Mouse (Mus musculus) cortical plate, adult 2 months (tissue): ENCODE data around the gene Tmem178b. TPM values are rescaled to one million over a fixed set of nuclear protein-coding genes. Genes with fewer than 3 reads are reported as not detected.

Experiments used
- H3K27ac ChIP-seq: fragments of 200-500 bp; 2 replicates; pipeline ENCODE4 v1.5.1; 2012; ENCODE audit warnings: low read length, control low read depth, inconsistent platforms; ENCODE audit not compliant: insufficient read depth
- H3K4me1 ChIP-seq: fragments of 200-500 bp; 2 replicates; pipeline ENCODE4 v1.6.1; 2011; ENCODE audit warnings: low read length; ENCODE audit not compliant: control insufficient read depth, insufficient read depth
- H3K4me3 ChIP-seq: fragments of 200-500 bp; 2 replicates; pipeline ENCODE4 v1.5.1; 2011; ENCODE audit warnings: mild to moderate bottlenecking, low read length, control low read depth; ENCODE audit not compliant: insufficient read depth
- CTCF ChIP-seq: fragments of 200-500 bp; IDR thresholded peaks from 2 replicates; pipeline ENCODE4 v1.5.1; 2011; ENCODE audit warnings: mild to moderate bottlenecking, control low read depth, low read length; ENCODE audit not compliant: insufficient read depth; ENCODE audit errors: extremely low read depth
- POLR2A ChIP-seq: fragments of 200-500 bp; IDR thresholded peaks from 2 replicates; pipeline ENCODE4 v1.6.1; 2011; ENCODE audit warnings: mild to moderate bottlenecking, low read length, control low read depth; ENCODE audit not compliant: insufficient read depth; ENCODE audit errors: extremely low read depth
- polyA plus RNA-seq: library from polyadenylated mRNA; depleted of rRNA; stranded (reverse); fragments of >200 nt; gene quantifications from 2 replicates; pipeline ENCODE4 v1.2.3, GENCODE M21; 2012; rRNA removed

Gene Tmem178b
- 98.1 and 101 TPM in 2 replicates for polyA plus RNA-seq

- peak within 1 kb of the TSS; percentile 84 for H3K27ac ChIP-seq
- peaks cover 5% of the 10 kb centered on the region; the same call in 1 of the 2 replicates for H3K4me1 ChIP-seq
- peak within 1 kb of the TSS; percentile 96 for H3K4me3 ChIP-seq
- no peak for TF ChIP-seq POLR2A
- TF ChIP-seq CTCF: no peak
Observed at GRCm38 (mm10) chr6:39872901-39873591, at the start of gene Tmem178b. Tmem178b (plus strand) TSS chr6:39873271.

DNA sequence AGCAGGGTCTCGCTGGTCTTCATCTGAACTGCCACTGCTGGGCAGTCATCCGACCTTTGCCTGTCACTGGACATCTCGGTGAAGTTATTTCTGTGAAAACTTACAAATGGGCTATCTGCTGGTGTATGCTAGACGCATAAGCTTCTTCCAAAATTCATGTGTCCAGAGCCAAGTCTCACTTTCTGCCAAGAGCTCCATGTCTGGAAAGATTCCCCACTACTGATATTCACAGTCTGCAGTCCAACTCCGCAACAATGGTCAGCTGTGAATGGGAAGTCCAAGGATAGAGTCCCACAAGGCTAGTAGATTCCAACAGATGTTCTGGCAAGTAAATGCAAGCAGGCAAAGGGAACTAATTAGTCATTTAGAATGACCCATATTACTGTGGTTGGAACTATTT, 44.3 kb upstream of the Tmem178b start:
- TF ChIP-seq POLR2A (no peak), CTCF (no peak)
- Histone ChIP-seq H3K27ac (no peak overlapping the region), H3K4me3 (no peak overlapping the region), H3K4me1 (no peaks in the 10 kb centered on the region)

DNA sequence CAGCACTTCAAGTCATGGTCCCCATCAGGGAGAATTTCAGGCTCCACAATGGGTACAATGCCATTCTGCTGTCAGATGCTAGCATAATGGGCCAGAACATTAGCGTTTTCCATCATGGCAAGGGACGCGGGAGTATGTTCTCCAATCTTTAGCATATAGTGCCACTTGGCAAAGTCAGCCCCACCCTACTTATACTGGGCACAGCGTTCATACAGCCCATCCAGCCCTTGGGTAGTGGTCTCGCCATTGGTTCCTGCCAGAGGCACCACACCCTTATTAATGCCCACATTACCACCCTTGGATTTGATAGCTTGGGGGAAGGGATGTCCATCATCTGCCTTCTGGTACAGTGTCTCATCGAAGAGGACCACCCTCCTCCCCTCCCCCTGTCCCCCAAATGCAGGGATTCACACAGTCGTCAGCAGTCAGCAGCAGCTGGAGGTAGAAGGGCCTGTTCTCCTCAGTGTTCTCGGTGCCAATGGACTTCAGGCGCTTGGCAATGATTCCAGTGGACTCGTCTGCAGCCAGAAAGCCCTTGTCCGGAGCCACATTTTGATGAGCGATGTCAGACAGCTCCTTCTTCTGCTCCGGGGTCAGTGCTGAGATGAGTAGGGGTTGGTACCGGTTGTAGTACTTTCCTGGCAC, 29.3 kb upstream of the Tmem178b start:
- TF ChIP-seq POLR2A: no peak
- TF ChIP-seq CTCF: no peak
- H3K4me3 ChIP-seq: no peak overlapping the region
- H3K4me1 ChIP-seq: no peaks in the 10 kb centered on the region
- H3K27ac ChIP-seq: no peak overlapping the region

DNA sequence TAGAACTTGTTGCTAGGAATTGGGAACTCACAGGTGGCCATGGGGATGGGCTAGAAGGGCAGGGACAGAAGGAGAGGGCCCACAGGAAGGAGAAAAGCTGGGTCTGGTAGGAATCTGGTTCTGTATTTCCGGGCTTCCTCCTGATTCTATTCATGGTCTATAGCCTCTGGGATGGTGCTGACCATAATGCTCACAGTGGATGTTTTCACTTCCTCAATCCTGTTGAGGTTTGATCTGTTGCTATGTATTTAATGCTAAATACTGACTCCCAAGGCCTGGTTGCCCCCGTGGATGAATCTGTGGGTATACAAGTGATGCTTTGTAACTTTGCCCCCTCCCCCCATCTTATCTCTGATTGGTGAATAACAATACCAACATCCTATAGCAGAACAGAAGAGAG, 25.5 kb upstream of the Tmem178b start:
- TF ChIP-seq POLR2A (no peak), CTCF (no peak)
- no peaks in the 10 kb centered on the region for H3K4me1 ChIP-seq
- H3K4me3 ChIP-seq: no peak overlapping the region
- H3K27ac ChIP-seq: no peak overlapping the region

DNA sequence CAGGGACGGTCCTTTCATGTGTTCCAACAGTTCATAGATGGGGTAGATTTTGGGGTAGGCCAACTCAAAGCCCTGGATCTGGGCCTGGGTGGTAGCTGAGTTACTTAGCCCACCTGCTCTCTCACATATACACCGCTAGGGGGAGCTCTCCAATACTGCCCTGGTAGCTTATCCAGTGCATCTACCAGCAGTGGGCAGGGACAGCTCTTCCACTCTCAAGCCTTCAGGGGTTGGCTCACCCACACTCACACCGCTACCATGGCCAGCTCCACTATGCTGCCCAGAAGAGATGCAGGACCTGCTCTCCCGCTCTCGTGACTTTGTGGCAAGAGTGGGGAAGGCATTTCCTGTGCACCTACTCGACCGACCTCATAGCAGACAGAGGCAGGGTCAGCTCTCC, 24.3 kb upstream of the Tmem178b start:
- no peak overlapping the region for H3K4me3 ChIP-seq
- H3K27ac ChIP-seq: no peak overlapping the region
- TF ChIP-seq POLR2A: no peak
- peak; percentile 45; the same call in 1 of the 2 replicates for TF ChIP-seq CTCF
- H3K4me1 ChIP-seq: no peaks in the 10 kb centered on the region

- no peaks in the 10 kb centered on the region for H3K4me1 ChIP-seq
- H3K4me3 ChIP-seq: no peak overlapping the region
- no peak overlapping the region for H3K27ac ChIP-seq
- TF ChIP-seq POLR2A (no peak), CTCF (no peak)
Observed at GRCm38 (mm10) chr6:39849667-39850066, 23.4 kb upstream of the Tmem178b start.

GRCm38 (mm10) chr6:39870271-39871135, 2.6 kb upstream of the Tmem178b start:
- TF ChIP-seq CTCF: peak; percentile 52
- TF ChIP-seq POLR2A: no peak
- Histone ChIP-seq H3K4me3 (peak overlapping the region; percentile 96), H3K27ac (peak overlapping the region; percentile 84), H3K4me1 (no peaks in the 10 kb centered on the region; the same call in 1 of the 2 replicates)

DNA sequence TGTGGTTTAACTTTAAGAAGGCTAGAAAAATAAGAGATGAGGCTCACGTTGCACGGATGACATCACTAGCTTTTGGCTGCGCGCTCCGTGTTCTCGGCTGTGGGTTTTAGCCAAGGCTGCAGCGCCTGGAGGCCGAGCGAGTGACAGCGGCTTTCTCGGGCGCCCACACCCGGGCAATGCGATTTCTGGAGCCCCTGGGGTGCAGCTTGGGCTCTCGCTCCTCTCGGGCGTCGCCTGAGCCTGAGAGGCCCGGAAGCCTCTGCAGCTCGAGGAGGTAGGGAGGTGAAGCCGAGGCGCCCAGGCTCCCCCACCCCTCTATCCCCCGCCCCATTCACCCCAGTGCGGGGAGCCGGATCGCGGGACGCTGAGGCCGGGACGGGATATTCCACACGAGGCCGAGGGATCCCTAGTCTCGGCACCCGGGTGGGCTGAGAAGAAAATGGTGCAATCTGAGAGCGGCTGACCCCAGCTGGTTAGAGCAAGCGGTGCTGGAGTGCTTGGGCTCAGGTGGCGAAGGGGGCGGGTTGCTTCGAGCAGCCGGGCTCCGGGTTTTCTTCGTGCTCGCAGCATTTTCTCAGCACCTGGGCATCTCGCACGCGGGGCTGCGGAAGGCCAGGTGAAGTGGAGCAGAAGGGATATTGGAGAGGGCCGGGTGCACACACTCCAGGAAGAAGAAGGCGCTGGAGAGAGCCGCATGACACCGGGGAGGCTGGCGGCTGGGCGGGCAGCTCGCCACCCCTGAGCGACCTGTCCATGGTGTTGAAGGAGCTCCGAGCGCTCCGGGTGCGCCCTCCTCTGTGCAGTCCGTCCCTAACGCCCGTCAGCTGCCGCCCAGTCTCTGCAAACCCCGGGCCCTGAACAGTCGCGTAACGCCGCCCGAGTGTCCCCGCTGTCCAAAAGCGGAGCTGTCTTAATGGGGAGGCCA, 1.4 kb upstream of the Tmem178b start:
- no peak for TF ChIP-seq CTCF
- peak; percentile 96 for TF ChIP-seq POLR2A
- H3K27ac ChIP-seq: peak overlapping the region; percentile 84
- peaks cover 2% of the 10 kb centered on the region; the same call in 1 of the 2 replicates for H3K4me1 ChIP-seq
- H3K4me3 ChIP-seq: peak overlapping the region; percentile 96

DNA sequence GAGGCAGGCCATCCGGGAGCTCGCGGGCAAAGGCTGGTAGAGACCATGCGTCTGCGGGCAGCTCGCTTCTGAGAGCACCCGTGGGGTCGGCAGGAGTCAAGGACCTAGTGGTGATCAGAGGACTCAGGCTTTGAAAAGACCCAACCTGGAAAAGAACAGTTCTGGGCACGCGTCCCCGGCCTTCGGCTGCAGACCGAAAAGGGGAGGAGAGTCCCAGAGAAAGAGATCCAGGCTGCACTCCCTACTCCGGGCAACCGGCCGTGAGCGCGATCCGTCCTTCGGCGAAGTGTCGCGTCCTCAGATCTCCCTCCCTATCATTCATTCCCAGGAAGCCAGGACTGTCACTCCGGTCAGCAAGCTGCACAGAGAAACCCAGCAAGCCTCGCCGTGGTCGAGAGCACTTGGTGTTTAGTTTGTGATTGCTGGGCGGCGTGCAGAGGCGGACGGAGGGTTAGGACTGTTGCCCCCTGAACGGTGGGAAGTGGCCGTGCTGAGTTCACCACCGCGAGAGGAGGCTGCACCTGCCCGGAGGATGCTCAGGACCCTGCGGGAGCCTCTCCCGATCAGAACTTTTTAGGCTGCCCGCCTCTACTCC, 668 bp upstream of the Tmem178b start:
- Histone ChIP-seq H3K4me1 (peaks cover 2% of the 10 kb centered on the region; the same call in 1 of the 2 replicates), H3K27ac (peak overlapping the region; percentile 84), H3K4me3 (peak overlapping the region; percentile 96)
- TF ChIP-seq POLR2A (no peak), CTCF (no peak)
